Mouse (Mus musculus): ENCODE data around the gene Primpol.
A peak's percentile ranks its signal among the peaks of the same experiment; 100 is the strongest.

Gene Primpol

DNA sequence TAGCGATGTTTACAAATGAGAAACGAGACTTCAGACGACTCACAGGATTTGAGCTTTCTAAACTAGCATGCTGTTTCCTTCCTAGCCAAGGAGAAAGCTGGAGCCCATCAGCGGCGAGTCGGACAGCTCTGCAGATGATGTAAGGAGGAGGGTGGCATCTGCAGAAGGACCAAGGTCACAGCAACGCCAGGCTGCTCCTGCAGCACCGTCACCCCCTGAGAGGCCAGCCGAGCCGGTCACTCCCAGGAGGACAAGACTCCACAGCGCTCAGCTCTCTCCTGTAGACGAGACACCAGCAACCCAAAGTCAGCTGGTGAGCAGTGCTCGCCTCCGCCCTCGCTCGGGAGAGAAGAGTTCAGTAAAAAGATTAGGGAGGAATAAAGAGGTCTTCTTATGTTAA lies 54.7 kb downstream of the Primpol start:
- no peak for DNase-seq (ENCODE audit: low spot score in 2 of 2)

DNA sequence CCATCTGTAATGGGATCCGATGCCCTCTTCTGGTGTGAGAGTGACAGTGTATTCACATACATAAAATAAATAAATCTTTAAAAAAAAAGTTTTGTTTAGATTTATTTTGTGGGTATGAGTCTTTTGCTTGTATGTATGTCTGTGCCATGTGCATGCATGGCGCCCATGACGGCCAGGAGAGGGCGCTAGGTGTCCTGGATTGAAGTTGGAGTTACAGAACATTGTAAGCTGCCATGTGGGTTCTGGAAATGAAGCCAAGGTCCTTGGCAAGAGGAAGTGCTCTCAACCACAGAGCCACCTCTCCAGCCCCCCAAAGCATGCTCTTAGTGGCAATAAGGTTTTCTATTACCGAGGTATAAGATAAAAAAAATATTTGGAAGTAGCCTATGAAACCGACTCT lies 57.6 kb downstream of the Primpol start:
- DNase-seq (ENCODE audit: low spot score in 2 of 2): peak in 1 of 2 experiments; percentile 73

DNA sequence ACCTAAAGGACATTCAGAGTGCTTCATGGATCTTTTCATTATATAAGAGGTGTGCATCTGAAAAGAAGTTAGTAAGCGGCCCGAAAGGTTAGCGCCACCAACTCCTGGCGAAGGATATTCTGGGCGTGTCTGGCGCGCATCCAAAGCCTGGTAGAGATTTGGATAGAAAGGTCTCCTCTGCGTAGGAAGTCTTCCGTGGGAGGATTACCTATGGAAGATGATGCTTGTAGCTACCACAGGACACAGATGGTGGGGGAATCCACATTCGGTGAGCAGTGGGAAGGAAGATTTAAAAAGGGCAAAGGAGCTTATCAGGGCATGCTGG lies 64.6 kb downstream of the Primpol start:
- peak; percentile 54 to 83 for DNase-seq (ENCODE audit: low spot score in 2 of 2)

DNA sequence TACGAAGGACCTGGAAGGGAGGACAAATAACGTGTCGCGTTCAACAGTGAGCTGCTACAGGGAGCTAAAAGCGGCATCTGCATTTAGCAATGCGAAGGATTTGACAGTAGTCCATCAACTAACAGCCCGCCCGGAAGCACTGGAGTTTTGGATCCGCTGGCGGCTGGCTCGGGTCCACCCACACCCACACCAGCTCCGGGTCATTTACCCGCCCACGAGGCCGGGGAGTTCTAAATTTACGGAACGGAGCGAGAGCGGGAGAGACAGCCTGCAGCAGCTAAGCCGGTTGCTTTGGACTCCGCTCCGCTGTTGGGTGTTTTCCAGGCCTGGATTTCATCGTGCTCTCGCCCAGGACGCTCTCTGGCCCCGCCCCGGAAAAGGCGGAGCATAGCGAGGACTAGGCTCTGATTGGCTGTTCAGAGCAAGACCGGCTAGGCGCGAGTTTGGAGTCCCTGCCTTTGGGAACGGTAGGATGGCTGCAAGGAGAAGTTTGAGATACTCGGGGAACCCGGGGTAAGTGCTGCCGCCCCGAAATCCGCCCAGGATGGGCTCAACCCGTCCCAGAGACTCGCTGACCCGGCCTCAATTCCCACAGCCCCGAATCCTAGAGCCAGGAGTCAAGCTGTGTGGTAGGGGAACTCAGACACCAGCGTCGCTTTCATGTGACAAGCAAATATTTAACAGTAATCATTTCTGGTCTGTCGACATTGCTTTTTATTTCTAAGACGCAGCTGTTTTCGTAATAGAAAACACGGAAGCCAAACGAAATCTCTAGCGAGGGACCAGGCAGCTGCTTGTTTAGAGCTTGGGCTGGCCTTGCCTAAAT lies 65.2 kb downstream of the Primpol start, which contains the start of gene Cenpu:
Gene Cenpu, plus strand, starts transcription at position 414 of the 826 bp plus-strand sequence.
- peak; percentile 99 to 100 for DNase-seq (ENCODE audit: low spot score in 2 of 2)

DNA sequence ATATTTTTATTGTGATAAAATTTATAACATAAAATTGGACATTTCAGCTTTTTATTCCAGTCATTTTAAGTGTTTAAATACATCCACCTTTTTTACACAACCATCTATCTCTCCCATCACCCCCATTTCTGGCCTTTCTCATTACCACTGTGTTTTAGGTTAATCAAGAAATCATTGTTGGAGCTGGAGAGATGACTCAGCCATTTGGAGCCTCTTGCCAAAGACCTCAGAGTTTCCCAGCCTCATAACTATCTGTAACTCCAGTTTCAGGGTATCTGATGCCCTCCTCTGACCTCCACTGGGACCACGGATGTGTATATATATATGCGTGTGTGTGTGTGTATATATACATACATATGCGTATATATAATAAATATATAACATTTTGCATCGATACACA lies 66.0 kb downstream of the Primpol start:
- no peak for DNase-seq (ENCODE audit: low spot score in 2 of 2)

DNA sequence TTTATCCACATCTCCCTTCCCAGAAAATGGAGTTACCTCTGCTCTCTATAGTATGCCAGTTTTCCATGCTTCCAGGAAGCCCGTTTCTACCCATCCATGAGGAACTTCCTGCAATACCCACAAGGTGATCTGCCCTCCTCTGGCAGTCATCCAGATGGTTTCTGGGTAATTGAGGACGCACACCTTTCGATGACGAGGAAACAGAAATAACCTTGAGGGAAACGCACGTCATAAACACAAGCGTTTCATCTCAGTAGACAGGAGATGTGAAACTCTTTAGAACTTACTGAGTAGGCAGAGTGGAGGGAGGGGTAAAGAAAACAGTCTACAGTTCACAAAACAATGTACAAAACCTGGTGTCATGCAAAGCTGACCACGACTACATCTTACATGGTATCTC lies 67.0 kb downstream of the Primpol start:
- no peak for DNase-seq (ENCODE audit: low spot score in 2 of 2)

DNA sequence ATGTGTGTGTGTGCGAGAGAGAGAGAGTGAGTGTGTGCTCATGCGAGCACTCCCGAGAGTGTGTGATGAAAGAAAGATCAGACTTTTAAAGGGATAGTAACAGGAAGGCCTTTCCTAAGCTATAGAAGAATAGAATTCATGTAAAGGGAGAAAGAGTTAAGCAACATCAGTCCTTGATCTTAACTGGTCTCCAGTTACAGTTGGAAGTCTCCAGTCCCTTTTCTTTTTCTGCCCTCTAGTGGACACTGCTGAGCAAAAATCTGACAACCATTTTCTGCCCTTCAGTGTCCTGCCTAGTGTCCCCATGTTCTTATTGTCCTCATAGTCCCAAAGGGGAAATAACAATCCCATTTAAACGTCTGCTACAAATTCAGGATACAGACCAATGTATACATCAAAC lies 69.8 kb downstream of the Primpol start:
- DNase-seq (ENCODE audit: low spot score in 2 of 2): peak in 1 of 2 experiments; percentile 61

DNA sequence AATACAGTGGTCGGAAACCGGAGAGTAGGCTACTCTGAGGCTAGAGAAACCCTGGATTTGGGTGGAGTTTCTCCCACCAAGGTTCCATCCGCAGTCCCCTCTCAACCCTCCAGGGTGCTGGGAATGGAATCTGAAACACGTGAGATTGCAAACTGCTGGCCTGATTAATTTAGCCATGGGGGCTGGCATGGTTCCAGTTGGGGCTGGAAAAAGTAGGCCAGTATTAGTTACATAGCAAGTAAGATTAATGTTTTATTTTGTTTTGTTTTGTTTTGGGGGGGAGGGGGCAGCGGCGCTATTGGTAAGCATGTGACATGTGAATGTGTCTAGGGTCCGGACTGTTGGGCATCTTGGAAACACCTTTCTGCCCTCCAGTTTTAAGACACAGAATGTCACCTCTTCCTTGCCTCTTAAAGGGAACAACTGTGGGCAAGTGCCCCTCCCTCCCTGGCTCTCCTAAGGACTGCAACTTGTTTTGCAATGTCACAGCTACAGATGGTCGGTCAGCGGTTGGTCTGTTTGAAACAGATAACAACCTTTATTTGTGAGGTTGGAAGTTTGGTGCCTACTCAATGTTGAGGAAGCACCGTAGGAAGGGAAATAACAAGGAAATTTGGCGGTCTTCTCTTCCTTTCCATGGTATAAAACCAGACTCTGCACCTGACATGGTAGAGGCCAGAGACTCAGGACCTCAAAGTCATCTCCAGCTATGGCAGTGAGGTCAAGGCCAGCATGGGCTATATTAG lies 70.4 kb downstream of the Primpol start:
- peak; percentile 60 to 80 for DNase-seq (ENCODE audit: low spot score in 2 of 2)

DNA sequence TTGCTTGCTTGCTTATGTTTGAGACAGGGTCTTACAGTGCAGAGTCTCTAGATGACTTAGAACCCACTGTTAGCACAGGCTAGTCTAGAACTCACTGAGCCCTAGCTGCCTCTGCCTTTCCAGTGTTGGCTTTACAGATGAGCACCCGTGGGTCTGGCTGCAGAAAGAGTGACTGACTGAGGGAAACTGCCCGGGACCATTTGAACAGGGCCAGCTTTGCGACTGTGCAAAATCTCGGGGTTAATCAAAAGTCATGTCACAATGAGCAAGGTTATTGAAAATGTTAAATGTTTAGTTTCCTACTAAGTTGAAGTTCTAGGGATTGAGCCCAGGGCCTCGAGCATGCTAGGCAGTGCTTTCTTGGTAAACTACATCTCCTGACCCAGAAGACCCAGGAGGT lies 71.2 kb downstream of the Primpol start:
- DNase-seq (ENCODE audit: low spot score in 2 of 2): no peak

DNA sequence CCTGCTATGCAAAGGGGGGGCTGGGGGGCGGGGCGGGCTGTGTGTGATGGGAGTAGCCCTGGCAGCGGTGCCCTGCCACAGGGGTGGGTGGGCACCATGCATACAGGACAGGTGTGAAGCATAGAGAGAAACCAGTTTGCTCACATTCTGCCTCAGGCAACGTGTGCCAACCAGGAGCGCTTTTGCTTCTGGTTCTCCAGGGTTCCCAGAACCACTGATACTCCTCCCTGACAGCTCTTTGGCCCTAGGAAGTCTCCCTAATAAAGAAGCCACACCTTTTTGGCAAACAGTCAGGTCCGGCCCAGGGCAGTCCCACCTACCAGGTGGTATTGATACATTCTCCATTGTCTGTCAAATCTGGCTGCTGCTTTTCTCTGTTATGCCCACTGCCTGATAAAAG lies 73.3 kb downstream of the Primpol start:
- DNase-seq (ENCODE audit: low spot score in 2 of 2): no peak

DNA sequence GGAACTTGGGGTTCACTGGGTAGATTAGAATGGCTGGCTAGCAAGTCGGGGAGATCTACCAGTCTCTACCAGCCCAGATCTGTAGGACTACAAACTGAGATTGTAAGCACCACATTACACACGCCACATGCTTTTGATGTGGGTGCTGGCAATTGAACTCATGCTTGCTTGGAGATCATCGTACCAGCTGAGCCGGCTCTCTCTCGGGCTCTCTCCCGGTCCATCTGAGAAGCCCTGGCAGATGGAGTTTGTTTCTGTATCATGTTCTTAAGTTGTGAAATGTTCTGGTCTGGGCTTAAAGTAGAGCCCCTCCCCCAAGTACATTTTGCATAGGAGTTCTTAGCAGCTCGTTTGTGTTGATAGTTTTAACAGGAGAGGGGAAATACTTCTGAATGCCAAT lies 73.8 kb downstream of the Primpol start:
- no peak for DNase-seq (ENCODE audit: low spot score in 2 of 2)

DNA sequence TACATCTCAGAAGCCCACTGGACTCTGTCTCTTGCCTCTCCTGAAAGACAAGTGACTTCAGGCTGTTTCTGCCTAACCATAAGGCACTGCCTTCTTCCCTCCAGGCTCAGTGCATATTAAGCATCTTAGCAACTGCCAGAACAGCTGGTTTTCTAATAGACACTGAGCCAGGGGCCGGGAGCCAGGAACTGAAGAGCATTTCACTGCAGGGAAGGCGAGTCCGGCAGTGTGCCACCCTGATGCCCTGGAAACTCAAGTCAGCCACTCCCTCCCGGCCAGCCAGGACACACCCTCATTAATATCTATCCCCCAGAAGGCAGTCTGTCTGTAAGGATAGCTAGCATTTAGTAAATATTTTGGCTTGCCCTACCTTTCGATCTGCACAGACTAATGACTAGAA lies 77.3 kb downstream of the Primpol start:
- peak; percentile 65 to 82 for DNase-seq (ENCODE audit: low spot score in 2 of 2)

DNA sequence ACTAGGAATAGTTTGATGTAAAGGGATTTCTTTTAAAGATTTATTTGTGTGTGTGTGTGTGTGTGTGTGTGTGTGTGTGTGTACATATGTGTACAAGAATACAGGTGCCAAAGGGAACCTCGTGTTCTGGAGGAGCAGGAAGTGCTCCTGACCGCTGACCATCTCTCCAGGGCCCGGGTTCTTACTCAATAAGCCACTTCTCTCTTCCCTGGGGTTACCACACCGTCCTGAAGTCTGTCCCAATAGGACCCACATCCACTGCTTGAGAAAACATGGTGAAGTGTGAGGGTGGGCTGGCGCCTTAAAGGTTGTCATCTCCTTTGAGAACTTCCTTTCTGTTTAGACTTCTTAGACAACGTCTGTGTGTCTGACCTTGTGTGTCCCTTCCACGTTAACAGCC lies 83.1 kb downstream of the Primpol start:
- no peak for DNase-seq (ENCODE audit: low spot score in 2 of 2)

DNA sequence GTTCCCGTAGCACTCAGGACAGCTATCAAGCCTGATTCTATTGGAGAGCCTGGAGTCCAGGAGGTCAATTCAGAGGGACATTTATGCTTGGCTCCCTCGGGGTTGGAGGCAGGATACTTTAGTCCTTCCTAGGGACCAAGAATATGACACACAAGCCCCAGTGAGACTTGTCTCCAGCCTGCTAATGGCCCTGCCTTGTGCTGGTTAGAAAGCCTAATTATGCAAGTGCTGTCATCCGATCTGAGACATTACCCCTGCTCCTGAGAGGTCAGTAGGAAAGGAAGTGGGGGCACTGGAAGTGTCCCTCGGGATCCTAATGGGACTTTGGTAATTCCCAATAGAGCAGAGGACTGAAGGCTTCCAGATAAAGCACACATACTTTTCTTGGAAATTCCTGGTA lies 86.5 kb downstream of the Primpol start:
- DNase-seq (ENCODE audit: low spot score in 2 of 2): no peak

DNA sequence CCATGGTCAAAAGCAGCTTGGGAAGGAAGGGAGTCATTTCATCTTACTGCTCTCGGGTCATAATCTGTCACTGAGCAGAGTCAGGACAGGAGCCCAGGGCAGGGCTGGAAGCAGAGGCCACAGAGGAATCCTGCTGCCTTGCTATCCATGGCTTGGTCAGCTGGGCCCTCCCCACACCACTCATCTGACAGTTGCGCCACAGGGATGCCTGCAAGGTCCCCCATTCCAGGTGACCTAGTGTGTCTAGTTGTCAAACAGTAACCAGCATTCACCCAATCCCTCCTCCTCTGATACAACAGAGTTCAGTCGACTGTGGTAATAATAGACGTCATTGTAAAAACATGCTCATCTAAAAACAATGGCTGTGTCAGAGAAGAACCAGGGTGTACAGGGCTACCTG lies 87.5 kb downstream of the Primpol start:
- DNase-seq (ENCODE audit: low spot score in 2 of 2): no peak

DNA sequence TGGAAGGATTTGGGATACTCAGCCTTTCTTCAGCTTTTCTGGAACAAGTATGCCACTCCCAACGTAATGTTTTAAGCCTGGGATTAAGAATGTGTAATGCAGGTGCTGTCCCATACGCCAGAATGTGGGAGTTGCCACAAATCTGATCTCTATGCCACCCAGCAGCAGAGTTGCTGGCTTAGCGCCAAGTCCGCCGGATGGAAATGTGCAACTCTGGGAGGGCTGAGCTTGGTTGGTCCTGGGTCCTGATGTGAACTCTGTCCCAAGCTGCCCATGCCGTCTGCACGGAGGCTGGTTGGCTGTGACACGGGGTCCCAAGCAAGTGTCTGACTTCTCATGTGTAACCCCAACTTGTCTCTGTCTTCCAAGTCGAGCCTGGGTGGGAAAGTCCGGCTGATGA lies 90.2 kb downstream of the Primpol start:
- DNase-seq (ENCODE audit: low spot score in 2 of 2): no peak

DNA sequence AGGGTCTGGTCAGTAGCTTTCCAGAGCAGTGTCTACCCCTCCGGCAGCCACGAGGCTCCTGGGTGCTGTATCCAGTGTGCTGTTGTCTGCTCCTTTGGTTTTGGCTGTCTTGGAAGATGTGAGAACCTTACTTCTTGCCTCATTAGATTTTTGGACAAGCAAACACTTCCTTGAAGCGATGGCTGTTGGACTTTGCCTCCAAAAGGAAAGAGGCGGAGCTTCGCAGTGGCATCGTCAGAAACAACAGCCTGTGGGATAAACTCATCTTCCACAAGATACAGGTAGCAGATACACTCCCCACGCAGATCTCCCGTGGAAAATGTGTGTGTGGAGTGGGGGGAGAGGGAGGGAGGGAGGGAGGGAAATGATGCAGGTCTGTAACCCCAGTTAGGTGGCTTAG lies 90.9 kb downstream of the Primpol start:
- DNase-seq (ENCODE audit: low spot score in 2 of 2): no peak

All from spleen, postnatal 10 days (tissue).